Mouse (Mus musculus): ENCODE data around the gene Zfp398. TPM values are rescaled to one million over a fixed set of nuclear protein-coding genes. Genes with fewer than 3 reads are reported as not detected.
A peak's percentile ranks its signal among the peaks of the same experiment; 100 is the strongest.

Zfp398 gene
- total RNA-seq (2021): 10 to 100 TPM; 19.3 to 19.6 TPM

DNA sequence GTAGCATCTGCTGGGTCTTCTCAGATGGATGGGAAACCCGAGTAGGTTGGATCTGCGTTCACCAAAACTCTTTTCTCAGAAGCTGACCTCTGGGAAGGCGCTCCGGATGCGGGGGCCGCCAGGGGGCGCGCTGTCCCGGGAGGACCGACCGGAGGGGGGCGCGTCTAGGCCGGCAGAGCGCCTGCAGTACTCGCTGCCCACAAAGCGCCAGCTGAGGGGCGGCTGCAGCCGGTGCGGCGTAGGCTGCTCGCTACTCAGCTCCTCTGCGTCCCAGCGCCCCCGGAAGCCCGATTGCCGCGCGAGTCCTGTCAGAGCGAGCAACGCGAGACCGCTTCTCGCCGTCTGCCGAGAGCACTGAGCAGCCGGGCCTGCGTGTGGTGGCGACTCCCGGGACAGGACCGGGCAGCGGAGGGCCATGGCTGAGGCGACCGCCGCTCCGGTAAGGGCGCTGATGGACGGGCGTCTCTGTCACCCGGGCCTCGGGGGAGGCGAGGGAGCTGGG is at the start of gene Zfp398:
Zfp398 (plus strand) TSS at position 180 of the 502 bp plus-strand sequence.
- DNase-seq (ENCODE audit: low spot score in 2 of 2): peak; percentile 92 to 97
- intact Hi-C loops (cut with DNase I): loop anchor here (5.0 kb wide), 1 partner anchor 42 kb away; the partner anchor contains the start of gene Zfp282

DNA sequence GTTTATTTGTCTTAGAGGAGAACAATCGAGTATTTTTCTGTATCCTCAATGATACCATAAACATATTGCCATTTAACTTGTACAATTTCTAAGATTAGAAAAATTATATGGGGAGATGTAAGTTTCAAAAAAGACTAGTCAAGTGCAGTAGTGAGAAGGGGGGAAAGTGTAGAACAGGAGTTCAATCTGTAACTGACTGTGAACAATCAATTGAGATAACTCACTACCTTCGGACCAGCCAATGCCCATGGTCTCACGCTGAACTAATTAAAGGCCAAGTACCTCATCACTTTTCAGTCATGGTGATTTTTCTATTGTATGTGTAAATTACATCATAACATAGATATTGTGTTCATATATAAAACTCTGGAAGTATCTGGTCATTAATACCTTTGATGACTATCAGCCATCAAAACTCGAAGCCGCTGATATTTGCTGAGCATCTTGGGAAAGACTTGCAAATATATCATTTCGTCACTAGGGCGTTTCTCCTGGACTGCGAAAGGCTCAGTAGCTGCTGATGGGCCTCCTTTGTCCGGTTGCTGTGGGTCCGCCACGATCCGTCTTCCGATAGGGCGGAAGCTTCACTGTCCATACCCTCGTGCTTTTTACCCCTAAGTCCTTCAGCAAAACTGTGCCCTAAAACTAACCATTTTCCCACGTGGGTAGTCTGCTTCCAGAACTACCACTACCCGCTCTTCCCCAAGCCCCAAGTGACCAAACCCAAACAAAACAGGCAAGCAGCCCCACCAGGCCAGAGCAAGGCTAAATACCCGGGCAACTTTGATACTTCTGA is 47.3 kb upstream of the Zfp398 start:
- intact Hi-C loops (cut with DNase I): loop anchor here (2.0 kb wide), 1 partner anchor 43 kb away; the partner anchor contains the start of gene Zfp786

DNA sequence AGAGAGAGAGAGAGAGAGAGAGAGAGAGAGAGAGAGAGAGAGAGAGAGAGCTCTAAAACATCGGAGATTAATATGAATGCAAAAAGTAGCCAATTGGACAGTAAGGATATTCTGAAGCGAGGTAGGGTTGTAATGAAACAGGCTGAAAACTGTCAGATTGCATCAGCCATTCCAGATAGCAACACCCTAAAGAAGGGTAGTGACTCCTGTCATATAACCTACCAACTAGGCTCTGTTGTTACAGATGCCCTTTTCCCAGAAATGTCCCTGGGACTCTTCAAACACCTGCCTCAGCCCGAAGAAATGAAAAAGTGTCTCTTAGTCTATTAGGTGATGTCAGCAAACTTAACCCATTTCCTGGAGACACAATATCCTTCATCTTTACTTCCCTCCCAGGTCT is 46.6 kb upstream of the Zfp398 start:
- DNase-seq (ENCODE audit: low spot score in 2 of 2): no peak
- intact Hi-C loops (cut with DNase I): loop anchor here (2.0 kb wide), 1 partner anchor 42 kb away; the partner anchor contains the start of gene Zfp786

More for the DNA sequence above, 47.3 kb upstream of the Zfp398 start:
- peak; percentile 89 to 94 for DNase-seq (ENCODE audit: low spot score in 2 of 2)

DNA sequence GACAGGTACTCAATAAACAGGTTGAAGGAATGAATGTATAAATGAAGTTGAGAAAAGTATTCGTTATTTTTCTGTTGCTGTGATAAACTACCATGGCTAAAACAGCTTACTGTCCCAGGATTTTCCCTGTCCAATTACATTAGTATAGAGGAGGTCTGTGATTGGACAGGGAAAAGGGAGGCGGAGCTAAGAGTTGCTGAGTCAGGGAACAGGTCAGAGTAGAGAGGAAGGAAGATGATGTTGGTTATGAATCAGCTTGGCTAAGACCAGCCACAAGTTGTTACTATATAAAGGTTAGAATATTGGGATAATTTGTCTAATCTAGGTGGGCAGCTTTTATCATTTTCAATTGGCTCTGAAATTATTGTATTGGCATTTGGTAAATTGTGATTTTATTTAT is 44.7 kb upstream of the Zfp398 start:
- intact Hi-C loops (cut with DNase I): no loop called here
- DNase-seq (ENCODE audit: low spot score in 2 of 2): no peak

DNA sequence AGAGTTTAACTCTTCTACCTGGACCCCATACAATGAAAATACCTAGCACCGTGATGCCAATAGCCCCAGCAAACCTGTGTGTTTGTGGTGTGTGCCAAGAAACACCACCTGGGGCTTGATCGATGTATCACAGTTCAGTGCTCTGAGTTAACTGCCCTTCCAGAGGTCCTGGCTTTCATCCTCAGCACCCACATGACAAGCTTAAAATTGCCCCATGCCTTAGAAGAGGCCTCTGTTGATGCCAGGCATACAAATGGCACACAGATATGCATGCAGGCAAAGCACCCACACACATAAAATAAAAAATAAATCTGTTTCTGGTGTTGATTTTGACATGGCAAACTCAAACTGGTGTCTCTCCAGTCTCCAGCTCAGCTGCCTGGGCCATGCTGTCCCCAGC is 42.9 kb upstream of the Zfp398 start:
- intact Hi-C loops (cut with DNase I): no loop called here

DNA sequence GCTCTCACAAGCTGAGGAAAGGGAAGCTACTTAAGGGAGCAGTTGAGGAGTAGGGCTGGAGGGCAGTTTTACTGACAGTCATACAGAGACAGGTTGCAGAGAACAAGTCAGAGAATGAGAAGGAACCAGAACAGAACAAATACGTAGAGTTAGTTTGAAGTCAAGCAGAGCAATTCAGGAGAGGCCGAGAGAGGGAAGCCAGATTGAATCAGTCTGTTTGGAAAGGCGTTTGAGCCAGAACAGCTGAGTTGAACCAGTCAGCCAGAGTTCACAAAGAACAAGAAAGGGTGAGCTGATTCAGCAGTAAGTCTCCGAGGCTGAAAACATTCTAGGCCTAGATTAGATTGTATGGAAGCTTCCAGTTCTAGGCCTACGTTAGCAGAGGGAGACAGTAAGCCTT is 42.2 kb upstream of the Zfp398 start:
- DNase-seq (ENCODE audit: low spot score in 2 of 2): no peak
- intact Hi-C loops (cut with DNase I): no loop called here

More for the DNA sequence above, 42.9 kb upstream of the Zfp398 start:
- DNase-seq (ENCODE audit: low spot score in 2 of 2): no peak

DNA sequence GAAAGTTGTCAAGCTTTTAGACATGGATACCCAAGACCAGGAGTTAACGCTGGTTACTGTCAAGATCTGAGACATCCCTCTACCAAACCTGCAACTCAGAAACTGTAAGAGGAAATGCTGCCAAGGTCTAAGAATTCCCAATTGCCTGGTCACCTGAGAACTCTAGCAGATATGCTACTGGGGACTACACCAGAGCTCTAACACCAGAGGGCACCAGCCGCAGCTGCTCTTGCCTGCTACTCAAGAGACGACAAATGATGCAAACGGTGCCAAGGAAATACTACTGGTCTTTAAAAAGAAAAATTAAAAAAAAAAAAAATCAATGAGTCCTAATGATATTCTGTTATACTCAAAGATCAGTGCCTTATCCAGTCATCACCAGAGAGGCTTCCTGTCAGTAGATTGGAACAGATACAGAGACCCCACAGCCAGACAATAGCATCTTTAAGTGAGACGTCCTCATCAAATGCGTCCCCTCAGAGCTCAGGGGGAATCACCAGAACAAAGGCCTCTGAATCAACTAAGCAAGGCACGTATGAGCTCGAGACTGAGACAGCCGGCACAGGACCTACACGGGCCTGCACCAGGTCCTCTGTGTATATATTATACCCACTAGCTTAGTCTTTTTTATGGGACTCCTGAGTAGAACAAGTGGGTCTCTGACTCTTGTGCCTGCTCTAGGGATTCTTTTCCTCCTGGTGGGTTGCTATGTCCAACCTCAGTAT is 41.2 kb upstream of the Zfp398 start:
- intact Hi-C loops (cut with DNase I): no loop called here

DNA sequence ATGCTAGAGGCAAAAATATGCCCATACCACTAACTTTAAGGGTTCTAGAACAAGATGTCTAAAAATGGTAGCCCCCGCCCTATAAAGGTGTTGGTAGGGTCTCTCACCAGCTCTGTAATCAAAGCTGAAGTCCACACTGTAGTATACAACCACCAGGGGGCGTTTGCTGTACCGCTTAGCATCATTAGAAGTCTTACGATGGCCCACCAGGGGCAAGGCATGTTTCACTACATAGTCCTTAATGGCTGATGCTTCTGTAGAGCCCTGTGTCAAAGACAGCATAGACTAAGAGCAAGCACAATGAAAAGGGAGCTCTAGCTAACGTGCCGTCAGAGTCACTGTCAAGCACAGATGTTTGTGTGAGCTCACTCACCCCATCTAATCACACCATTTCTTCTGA is 36.4 kb upstream of the Zfp398 start:
- DNase-seq (ENCODE audit: low spot score in 2 of 2): peak in 1 of 2 experiments; percentile 47
- intact Hi-C loops (cut with DNase I): loop anchor here (1.0 kb wide), 1 partner anchor 32 kb away; no protein-coding TSS in a partner anchor

More for the DNA sequence above, 41.2 kb upstream of the Zfp398 start:
- DNase-seq (ENCODE audit: low spot score in 2 of 2): peak in 1 of 2 experiments; percentile 59

DNA sequence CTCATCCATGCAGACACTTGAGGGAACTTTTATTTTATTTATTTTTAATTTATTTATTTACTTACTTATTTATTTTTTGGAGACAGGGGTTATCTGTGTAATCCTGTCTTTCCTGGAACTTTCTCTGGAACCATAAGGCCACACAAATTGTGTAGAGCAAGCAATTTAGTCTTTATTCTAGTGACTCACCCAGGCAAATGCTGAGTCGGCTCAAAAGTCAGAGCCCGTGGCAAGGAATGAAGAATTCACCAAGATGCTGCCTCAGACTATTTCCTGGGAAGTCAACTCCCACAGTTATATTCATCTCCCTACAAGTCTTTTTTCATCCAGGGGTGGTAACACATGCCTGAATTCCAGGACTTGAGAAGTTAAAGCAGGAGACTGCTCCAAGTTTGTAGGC is 29.9 kb upstream of the Zfp398 start:
- peak in 1 of 2 experiments; percentile 20 for DNase-seq (ENCODE audit: low spot score in 2 of 2)
- intact Hi-C loops (cut with DNase I): no loop called here

DNA sequence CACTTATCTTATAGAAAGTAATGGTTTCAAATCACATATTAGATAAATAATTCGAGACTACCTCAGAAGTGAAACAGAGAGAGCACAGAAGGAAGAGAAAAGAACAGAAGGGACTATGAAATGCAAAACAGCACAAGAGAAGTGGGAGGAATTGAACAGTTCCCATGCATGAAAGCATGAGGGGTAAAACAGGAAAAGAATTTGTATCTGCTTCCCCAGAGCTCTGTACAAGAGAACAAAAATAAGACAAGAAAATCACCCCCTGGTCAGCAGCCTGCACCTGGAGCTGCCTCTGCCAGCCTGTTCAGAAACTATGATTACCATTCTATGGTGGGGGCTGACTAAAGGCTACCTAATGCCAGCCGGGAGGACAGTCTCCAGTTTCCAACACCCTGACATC is 28.0 kb upstream of the Zfp398 start:
- DNase-seq (ENCODE audit: low spot score in 2 of 2): peak in 1 of 2 experiments; percentile 35
- intact Hi-C loops (cut with DNase I): no loop called here

DNA sequence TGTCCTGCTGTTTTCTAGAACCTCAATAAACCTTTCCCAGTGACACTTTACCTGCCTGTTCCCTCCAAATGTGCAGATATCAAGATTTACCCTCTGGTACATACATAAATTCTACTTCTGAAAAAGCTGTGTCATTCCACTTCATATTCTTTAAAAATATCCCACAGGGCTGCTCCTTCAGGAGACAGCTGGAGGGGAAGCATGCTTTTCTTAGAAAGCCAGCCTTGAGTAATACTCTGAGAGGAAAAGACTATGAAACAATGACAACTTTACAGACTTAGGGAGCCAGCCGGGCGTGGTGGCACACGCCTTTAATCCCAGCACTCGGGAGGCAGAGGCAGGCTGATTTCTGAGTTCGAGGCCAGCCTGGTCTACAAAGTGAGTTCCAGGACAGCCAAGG is 26.9 kb upstream of the Zfp398 start:
- peak in 1 of 2 experiments; percentile 74 for DNase-seq (ENCODE audit: low spot score in 2 of 2)
- intact Hi-C loops (cut with DNase I): no loop called here

DNA sequence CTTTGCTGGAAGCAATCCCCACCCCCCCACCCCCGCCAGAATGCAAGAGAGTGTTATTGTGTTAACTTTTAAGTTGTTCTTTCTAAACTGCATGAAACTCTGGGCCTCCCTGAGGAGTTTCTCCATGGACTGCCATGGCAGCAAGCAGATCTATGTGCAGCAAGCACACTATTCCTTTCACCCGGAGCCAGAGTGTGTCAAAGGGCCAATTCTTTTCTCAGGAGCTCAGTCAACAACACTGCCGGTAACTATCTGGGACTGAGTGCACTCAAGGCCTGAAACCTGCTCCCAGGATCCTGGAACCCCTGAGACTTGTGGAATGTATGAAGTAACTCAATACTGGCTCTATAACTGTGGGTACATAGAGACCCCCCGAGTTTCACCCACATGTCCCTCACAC is 26.4 kb upstream of the Zfp398 start:
- intact Hi-C loops (cut with DNase I): no loop called here
- no peak for DNase-seq (ENCODE audit: low spot score in 2 of 2)

DNA sequence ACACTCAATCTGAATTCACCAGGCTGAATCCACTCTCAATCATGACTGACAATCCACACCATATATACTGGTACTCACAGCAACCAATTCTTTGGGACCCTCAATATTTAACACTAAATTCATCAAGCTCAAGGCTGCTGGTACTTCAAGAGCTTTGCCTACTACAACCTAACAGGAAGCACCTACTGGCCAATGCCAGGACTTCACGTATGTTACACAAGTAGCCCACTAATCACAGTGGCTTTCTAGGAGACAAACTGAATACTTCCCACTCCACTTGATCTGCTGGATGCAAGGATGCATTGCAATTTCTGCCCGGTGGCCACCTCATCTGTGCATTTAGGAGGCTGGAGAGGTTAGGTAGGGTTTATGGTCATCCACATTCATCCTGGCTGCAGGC is 25.3 kb upstream of the Zfp398 start:
- no peak for DNase-seq (ENCODE audit: low spot score in 2 of 2)

DNA sequence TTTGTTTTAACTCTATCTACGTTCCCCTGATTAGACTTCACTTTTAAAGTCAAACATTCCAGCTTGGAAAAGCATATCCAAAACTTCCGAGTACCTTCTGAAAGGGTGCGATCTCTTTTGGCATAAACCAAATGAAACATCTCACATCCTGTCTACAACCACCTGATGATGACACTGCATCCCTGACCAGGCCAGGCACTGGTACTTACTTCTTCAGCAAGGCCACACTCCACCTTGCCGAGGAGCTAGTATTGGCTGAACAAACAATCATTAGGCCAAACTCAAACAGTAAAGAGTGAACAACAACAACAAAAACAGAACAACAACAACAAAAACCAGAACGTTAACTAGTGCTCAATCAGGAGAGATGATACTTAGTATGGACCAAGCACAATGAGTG is 24.1 kb upstream of the Zfp398 start:
- no peak for DNase-seq (ENCODE audit: low spot score in 2 of 2)
- intact Hi-C loops (cut with DNase I): no loop called here

More for the DNA sequence above, 25.3 kb upstream of the Zfp398 start:
- intact Hi-C loops (cut with DNase I): no loop called here

DNA sequence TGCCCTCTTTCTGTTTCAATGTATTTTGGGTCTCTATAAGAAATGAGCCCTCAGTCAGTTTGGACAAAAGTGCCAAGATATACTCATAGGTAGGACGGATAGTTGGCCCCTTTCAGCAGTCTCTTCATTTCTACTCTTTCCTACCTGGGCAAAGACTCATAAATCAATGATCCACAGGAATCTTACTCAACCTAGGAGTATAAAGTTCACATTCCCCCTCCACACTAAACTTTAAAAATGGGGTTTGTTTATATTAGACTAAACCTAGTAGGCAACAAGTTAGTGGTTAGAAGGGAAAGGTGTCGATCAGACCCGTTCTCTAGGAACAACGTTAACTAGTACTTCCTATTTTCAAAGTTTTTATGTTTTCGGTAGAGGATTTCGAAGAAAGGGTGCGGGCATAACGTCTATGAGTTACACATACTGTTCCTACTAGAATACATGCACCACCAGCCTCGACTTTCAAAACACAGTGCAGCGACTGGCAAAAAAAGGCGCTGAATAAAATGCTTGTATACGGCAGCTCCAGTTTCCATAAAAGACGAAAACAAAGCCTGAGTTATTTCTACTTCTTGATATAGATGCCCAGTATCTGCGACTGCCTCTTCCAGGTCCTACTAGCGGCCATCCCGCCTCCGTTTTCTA is 23.1 kb upstream of the Zfp398 start:
- intact Hi-C loops (cut with DNase I): no loop called here
- no peak for DNase-seq (ENCODE audit: low spot score in 2 of 2)

DNA sequence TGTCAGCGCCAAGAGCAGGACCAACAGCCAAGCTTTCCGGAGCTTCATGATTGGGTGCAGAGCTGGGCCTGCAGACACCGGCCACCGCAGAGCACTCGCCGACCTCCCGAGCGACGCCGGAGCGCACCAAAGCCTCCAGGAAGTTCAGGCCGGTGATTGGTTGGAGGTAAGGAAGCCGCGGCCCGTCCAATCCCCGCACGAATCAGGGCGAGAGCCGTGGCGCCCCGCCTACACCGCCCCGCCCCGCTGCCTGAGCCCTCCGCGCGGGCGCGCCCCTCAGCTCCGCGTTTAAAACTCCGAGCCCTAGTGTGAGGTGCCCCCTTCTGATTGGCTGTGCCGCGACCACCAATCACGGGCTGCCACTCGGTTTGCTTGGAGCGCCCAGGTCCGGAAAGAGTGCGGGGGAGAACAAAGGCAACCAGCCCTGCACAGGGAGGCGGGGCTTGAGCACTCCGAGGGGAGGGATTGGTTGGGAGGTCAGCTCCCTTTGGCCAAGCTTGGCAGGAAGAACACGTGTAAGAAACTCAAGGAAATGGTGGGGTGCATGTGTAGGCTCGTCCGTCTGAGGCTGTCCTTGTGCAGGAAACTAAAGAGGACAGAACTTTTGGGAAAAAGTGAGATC is 22.1 kb upstream of the Zfp398 start, which contains the start of gene Pdia4:
Pdia4 (minus strand) TSS at position 174 of the 622 bp plus-strand sequence.
- intact Hi-C loops (cut with DNase I): no loop called here
- DNase-seq (ENCODE audit: low spot score in 2 of 2): peak; percentile 98 to 99

DNA sequence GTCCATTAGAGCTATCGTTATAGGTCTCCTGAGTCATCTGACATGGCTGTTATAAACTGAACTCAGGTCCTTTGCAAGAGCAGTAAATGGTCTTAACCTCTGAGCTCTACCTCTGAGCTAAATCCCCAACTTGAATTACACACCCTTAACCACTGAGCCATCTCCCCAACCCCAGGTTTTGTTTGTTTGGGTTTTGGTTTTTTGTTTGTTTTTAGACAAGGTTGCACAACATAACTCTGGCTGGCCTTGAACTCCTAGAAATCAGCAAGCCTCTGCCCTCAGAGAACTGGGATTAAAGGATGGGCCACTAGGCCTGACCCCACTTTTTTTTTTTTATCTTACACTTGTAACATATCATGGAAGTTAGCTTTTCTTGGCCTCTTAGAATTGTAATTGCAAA is 19.3 kb upstream of the Zfp398 start:
- intact Hi-C loops (cut with DNase I): no loop called here
- DNase-seq (ENCODE audit: low spot score in 2 of 2): no peak

DNA sequence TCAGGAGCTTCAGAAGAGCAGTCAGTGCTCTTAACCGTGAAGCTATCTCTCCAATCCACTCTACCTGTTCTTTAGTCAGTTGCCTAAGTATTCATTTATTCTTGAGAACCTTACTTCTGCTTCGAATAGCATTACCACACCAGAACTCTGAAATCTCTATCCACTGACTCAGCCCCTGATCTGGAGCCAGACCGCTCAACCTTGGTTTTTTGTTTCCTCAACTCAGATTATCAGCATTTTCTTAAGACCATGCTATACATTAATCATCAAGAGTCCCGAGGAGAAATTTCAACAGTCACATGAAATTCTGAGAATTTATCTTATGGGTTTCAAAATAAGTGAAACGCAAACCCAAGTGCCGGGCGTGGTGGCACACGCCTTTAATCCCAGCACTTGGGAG is 16.7 kb upstream of the Zfp398 start:
- no peak for DNase-seq (ENCODE audit: low spot score in 2 of 2)
- intact Hi-C loops (cut with DNase I): no loop called here

DNA sequence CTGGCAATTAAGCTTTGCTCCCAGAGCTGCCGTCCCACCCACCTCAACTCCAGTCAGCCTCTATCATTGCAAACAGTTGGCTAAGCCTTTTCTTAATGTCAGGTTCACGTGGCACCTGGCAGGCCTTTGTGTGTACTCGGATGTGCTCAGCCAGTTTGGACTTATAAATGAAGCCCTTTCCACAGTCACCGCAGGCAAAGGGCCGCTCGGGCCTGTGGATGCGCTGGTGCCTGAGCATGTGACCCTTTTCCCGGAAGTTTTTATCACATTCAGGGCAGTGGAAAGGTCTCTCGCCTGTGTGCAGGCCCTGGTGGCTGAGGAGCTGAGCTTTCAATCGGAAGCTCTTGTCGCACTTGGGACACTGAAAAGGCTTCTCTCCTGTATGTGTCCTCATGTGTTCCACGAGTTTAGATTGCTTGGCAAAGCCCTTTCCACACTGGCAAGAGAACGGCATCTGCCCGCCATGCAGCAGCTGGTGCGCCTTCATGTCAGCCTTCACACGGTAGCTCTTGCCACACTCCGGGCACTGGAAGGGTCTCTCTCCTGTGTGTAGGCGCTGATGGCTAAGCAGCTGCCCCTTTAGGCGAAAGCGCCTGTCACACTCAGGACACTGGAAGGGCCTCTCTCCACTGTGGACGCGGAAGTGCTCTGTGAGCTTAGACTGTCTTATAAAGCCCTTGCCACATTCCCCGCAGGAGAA is 15.7 kb upstream of the Zfp398 start:
- no peak for DNase-seq (ENCODE audit: low spot score in 2 of 2)
- intact Hi-C loops (cut with DNase I): no loop called here
